Mouse (Mus musculus) layer of hippocampus, postnatal 36 days (tissue): ENCODE data around the gene Pnpo. TPM values are rescaled to one million over a fixed set of nuclear protein-coding genes. Genes with fewer than 3 reads are reported as not detected.

ENCODE experiments used
- DNase-seq, 2 experiments: peaks; one replicate each; pipeline ENCODE4 v3.0.0; 2022
- total RNA-seq, 2 experiments: library from RNA; stranded (reverse); gene quantifications; 2 replicates each; pipeline ENCODE4 v1.2.3; 2021

Pnpo gene
- total RNA-seq, 2 experiments from 2014 or later, result 29.8 to 34.5 TPM

GRCm38 (mm10) chr11:96935872-96936650, 7.7 kb downstream of the Pnpo start:
- no peak for DNase-seq

GRCm38 (mm10) chr11:96934921-96935356, 8.8 kb downstream of the Pnpo start:
- peak in 1 of 2 experiments; percentile 18 for DNase-seq

GRCm38 (mm10) chr11:96933562-96934276, 10.1 kb downstream of the Pnpo start:
- no peak for DNase-seq

GRCm38 (mm10) chr11:96931327-96932062, 12.3 kb downstream of the Pnpo start:
- no peak for DNase-seq

- DNase-seq, result no peak
These were observed 13.9 kb downstream of the Pnpo start for GRCm38 (mm10) chr11:96929766-96930331.

GRCm38 (mm10) chr11:96929096-96929765, 14.6 kb downstream of the Pnpo start:
- no peak for DNase-seq

- DNase-seq, result no peak
These were observed 15.1 kb downstream of the Pnpo start for GRCm38 (mm10) chr11:96928691-96929090.

- DNase-seq, result no peak
These were observed 15.7 kb downstream of the Pnpo start, which contains the start of gene Prr15l for GRCm38 (mm10) chr11:96928088-96928487. Prr15l (plus strand) TSS chr11:96928104.

GRCm38 (mm10) chr11:96926587-96926986, 17.2 kb downstream of the Pnpo start:
- no peak for DNase-seq

GRCm38 (mm10) chr11:96925469-96926148, 18.2 kb downstream of the Pnpo start:
- no peak for DNase-seq

- DNase-seq, result no peak
These were observed 18.9 kb downstream of the Pnpo start for GRCm38 (mm10) chr11:96924861-96925260.

GRCm38 (mm10) chr11:96919003-96919402, 24.8 kb downstream of the Pnpo start:
- no peak for DNase-seq

- DNase-seq, result no peak
These were observed 26.4 kb downstream of the Pnpo start for GRCm38 (mm10) chr11:96917415-96917814.

- DNase-seq, result no peak
These were observed 26.8 kb downstream of the Pnpo start for GRCm38 (mm10) chr11:96916885-96917396.

- DNase-seq, result peak; percentile 98 to 99
These were observed 27.5 kb downstream of the Pnpo start, which contains the start of gene Cdk5rap3 for GRCm38 (mm10) chr11:96916044-96916884. Cdk5rap3 (minus strand) TSS chr11:96916496.

- DNase-seq, result no peak
These were observed 31.1 kb downstream of the Pnpo start for GRCm38 (mm10) chr11:96912682-96913081.

GRCm38 (mm10) chr11:96910003-96910402, 33.8 kb downstream of the Pnpo start:
- peak; percentile 71 to 84 for DNase-seq

- no peak for DNase-seq
These were observed 35.2 kb downstream of the Pnpo start for GRCm38 (mm10) chr11:96908594-96908993.

- DNase-seq, result no peak
These were observed 37.2 kb downstream of the Pnpo start for GRCm38 (mm10) chr11:96906431-96907161.
